Mouse (Mus musculus): ENCODE results near the gene Cyp4a29. TPM values are rescaled to one million over a fixed set of nuclear protein-coding genes. Genes with fewer than 3 reads are reported as not detected.
"Not testable (repeated sequence)": the region's sequence is repeated elsewhere in the genome, so short reads cannot be mapped to it uniquely, and the experiment has no call there.

Gene Cyp4a29
- not detected for total RNA-seq (2021)
- long read RNA-seq, experiment 1: 0 reads
- long read RNA-seq, experiment 2: 0 reads

- DNase-seq: no peak
Measured at GRCm38 (mm10) chr4:115241784-115242183, at the start of gene Cyp4a29. Cyp4a29 (plus strand) TSS chr4:115242084.

GRCm38 (mm10) chr4:115232901-115233300 lies 9.0 kb upstream of the Cyp4a29 start:
- DNase-seq: not testable (repeated sequence)

- no peak for DNase-seq
Measured at GRCm38 (mm10) chr4:115236462-115237096, 5.3 kb upstream of the Cyp4a29 start.

- DNase-seq: not testable (repeated sequence)
Measured at GRCm38 (mm10) chr4:115264687-115265569, 23.0 kb downstream of the Cyp4a29 start.

- DNase-seq: not testable (repeated sequence)
Measured at GRCm38 (mm10) chr4:115278215-115278982, 36.5 kb downstream of the Cyp4a29 start.

GRCm38 (mm10) chr4:115280342-115280741 lies 38.5 kb downstream of the Cyp4a29 start:
- DNase-seq: no peak

- not testable (repeated sequence) for DNase-seq
Measured at GRCm38 (mm10) chr4:115280779-115281178, 38.9 kb downstream of the Cyp4a29 start.

GRCm38 (mm10) chr4:115281231-115281767 lies 39.4 kb downstream of the Cyp4a29 start:
- not testable (repeated sequence) for DNase-seq

- DNase-seq: not testable (repeated sequence)
Measured at GRCm38 (mm10) chr4:115298746-115299145, 56.9 kb downstream of the Cyp4a29 start, which contains the start of gene Cyp4a12a. Cyp4a12a (plus strand) TSS chr4:115299046.

Other genes with a start within 250 kb of the Cyp4a29 start
- gene Stil, start 241.9 kb upstream of the Cyp4a29 start, total RNA-seq (2021): under 1 TPM; 0.56 to 0.79 TPM
- 1 to 10 TPM; 2.1 to 2.4 TPM for gene Tal1, start 185.7 kb upstream of the Cyp4a29 start, total RNA-seq (2021)
- gene Pdzk1ip1, start 153.4 kb upstream of the Cyp4a29 start, total RNA-seq (2021): not detected
- gene Cyp4x1, start 107.8 kb upstream of the Cyp4a29 start, total RNA-seq (2021): not detected
- under 1 TPM in 1 of 2 experiments, not detected in 1; 0.23 TPM for gene Cyp4a12a, start 57.0 kb downstream of the Cyp4a29 start, total RNA-seq (2021)
- gene Cyp4a12b, start 169.5 kb downstream of the Cyp4a29 start, total RNA-seq (2021): under 1 TPM in 1 of 2 experiments, not detected in 1; 0.17 TPM
- gene Cyp4a30b, start 210.5 kb downstream of the Cyp4a29 start, total RNA-seq (2021): not detected